Mouse (Mus musculus) hindlimb bud, embryonic 11.5 days (tissue): Measurements from ENCODE around the gene Cd209d.
"Not testable (repeated sequence)": the region's sequence is repeated elsewhere in the genome, so short reads cannot be mapped to it uniquely, and the experiment has no call there.

ENCODE experiments used
- DNase-seq: peaks from one replicate; pipeline ENCODE4 v3.0.0-alpha.2; 2012; ENCODE audit warnings: low read depth, low spot score; ENCODE audit errors: extremely low spot score

The Cd209d gene

GRCm38 (mm10) chr8:3878455-3878854 is at the start of gene Cd209d:
Gene Cd209d, minus strand, starts transcription at chr8:3878555.
- DNase-seq = no peak

DNA sequence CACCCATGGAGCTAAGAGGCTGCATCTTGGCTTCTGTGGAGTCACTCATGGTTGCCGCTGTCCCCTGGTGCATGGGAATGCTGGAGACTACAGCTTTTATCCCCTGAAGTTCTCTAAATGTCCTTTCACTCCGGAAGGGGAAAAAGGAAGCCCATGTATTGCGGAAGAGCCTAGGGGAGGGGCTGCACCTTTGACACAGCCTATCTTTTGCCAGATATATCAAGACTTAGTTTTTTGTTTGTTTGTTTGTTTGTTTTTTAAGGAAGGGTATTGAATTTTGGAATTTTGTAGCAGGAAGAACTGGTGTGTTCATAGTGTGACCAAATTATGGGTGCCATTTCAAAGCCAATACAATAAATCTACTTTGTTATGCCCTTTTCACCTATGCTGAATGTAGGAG is 48.4 kb upstream of the Cd209d start, which contains the start of gene Cd209b:
Gene Cd209b, minus strand, starts transcription at position 101 of the 400 bp plus-strand sequence.
- DNase-seq = no peak

GRCm38 (mm10) chr8:3876121-3876520 is 2.2 kb downstream of the Cd209d start:
- no peak for DNase-seq

DNA sequence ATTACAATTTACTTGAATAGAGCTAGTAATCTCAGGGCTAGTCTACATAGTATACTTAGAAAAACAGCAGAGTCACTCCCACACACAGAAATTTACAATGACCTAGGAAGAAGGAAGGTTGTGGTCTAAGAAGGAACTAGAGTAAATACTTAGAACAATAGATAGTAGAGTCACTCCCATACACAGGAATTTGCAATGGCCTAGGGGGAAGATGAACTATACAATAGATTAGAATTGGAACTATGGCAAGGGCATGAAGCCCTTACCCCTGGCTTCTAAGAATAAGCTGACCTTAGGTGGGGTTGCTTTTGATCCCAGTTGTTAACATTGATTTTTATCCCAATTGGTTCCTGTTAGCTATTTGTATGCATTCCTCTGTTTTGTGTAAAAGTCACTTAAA is 15.6 kb downstream of the Cd209d start:
- DNase-seq = not testable (repeated sequence)

DNA sequence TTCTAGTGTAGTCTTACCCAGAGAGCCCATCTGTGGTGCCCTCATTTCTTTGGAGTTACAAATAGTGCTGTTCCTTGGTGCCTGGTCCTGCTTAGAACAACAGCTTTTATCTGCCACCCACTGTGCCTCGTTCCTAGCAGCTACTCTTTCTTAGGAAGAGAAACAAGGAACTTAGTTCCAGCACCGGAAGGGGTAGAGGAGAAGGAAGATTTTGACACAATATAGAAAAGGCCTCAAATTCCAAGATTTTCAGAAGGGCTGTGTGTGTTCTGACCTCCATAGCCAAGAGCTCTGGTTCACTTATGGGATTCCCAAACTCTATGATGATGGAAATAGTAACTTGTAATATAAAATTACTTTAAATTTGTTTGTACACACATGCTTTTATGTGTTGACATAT is 24.1 kb downstream of the Cd209d start, which contains the start of gene Cd209e:
Gene Cd209e, minus strand, starts transcription at position 101 of the 400 bp plus-strand sequence.
- no peak for DNase-seq
